Mouse (Mus musculus): ENCODE data around the gene Stk17b. TPM values are rescaled to one million over a fixed set of nuclear protein-coding genes. Genes with fewer than 3 reads are reported as not detected.

The Stk17b gene
- total and polyA plus RNA-seq, 2 experiments = 0.82 to 7.2 TPM

DNA sequence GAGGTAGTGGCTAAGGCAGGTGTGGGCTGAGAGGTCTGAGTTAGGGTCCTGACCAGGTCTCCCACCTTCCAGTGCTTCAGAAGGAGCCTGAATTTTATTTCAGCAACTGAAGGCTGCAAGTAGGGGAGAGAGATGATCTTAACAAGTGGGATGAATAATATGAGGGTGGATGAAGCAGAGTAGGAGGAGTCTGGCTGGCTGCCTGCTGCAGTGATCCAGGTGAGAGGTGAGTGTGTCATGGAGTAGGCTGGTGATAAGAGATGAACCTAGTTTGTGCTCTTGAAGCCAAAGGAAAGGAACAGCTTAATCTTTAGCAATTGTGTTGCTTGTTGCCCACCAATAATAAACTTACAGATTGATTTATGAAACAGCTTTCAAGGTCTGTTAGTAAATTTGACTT is 37.0 kb upstream of the Stk17b start:
- no peaks in the 10 kb centered on the region for H3K4me1 ChIP-seq (ENCODE audit: control insufficient read depth, insufficient read depth, low read length)
- no peaks in the 10 kb centered on the region for H3K36me3 ChIP-seq (ENCODE audit: control insufficient read depth, insufficient read depth, low read length)
- H3K79me2 ChIP-seq (ENCODE audit: control insufficient read depth, insufficient read depth, low read length) = no peaks in the 10 kb centered on the region
- H3K27ac ChIP-seq (replicated peaks; ENCODE audit: insufficient read depth, low read depth, low read length) = no peak overlapping the region
- H3K9ac ChIP-seq (ENCODE audit: low read depth, low read length) = no peak overlapping the region
- peak; percentile 17 for DNase-seq (ENCODE audit: extremely low read depth, low read depth, low spot score)
- no peaks in the 10 kb centered on the region for H3K27me3 ChIP-seq (ENCODE audit: control insufficient read depth, insufficient read depth, low read length)
- no peak overlapping the region for H3K4me3 ChIP-seq (ENCODE audit: insufficient read depth, low read depth, low read length)
- TF ChIP-seq CTCF (IDR thresholded peaks at IDR 0.05; ENCODE audit: low read depth, low read length) (no peak), POLR2A (IDR thresholded peaks at IDR 0.05; ENCODE audit: extremely low read depth, insufficient read depth, low read length) (no peak)

DNA sequence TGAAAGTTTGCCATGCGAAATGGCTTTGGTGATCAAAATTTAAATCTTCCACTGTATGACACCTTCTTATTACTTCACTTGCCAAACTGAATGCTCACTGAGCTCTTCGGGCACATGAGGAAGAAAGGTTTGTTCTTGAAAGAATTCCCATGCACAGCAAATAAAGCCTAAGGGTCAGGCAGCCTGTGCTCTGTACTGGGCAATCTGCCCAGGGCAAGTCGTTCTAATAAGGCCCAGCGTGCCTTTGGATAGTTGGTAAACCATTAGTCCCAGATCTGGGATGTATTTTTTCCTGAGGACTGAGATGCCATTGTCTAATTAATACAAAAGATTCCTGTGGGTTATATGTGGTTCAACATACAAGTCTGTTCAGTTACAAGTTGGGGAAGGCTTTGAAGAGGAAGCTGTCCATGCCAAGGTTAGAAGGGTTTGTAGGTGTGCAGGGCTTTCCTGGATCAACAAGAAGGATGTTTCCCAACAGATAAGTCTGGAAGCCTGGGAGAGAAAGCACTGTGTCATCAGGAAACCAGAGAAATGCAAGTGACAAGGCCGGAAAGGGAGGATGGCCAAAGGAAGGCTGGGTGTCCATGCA is 35.1 kb upstream of the Stk17b start:
- Histone ChIP-seq H3K4me3 (ENCODE audit: insufficient read depth, low read depth, low read length) (no peak overlapping the region), H3K4me1 (ENCODE audit: control insufficient read depth, insufficient read depth, low read length) (no peaks in the 10 kb centered on the region), H3K79me2 (ENCODE audit: control insufficient read depth, insufficient read depth, low read length) (no peaks in the 10 kb centered on the region), H3K9ac (ENCODE audit: low read depth, low read length) (no peak overlapping the region), H3K27me3 (ENCODE audit: control insufficient read depth, insufficient read depth, low read length) (no peaks in the 10 kb centered on the region), H3K27ac (replicated peaks; ENCODE audit: insufficient read depth, low read depth, low read length) (no peak overlapping the region), H3K36me3 (ENCODE audit: control insufficient read depth, insufficient read depth, low read length) (no peaks in the 10 kb centered on the region)
- peak; percentile 17 for DNase-seq (ENCODE audit: extremely low read depth, low read depth, low spot score)
- TF ChIP-seq CTCF (IDR thresholded peaks at IDR 0.05; ENCODE audit: low read depth, low read length) (no peak), POLR2A (IDR thresholded peaks at IDR 0.05; ENCODE audit: extremely low read depth, insufficient read depth, low read length) (no peak)
- WGBS = 33% methylated on average over 5 of the region's 5 CpGs

DNA sequence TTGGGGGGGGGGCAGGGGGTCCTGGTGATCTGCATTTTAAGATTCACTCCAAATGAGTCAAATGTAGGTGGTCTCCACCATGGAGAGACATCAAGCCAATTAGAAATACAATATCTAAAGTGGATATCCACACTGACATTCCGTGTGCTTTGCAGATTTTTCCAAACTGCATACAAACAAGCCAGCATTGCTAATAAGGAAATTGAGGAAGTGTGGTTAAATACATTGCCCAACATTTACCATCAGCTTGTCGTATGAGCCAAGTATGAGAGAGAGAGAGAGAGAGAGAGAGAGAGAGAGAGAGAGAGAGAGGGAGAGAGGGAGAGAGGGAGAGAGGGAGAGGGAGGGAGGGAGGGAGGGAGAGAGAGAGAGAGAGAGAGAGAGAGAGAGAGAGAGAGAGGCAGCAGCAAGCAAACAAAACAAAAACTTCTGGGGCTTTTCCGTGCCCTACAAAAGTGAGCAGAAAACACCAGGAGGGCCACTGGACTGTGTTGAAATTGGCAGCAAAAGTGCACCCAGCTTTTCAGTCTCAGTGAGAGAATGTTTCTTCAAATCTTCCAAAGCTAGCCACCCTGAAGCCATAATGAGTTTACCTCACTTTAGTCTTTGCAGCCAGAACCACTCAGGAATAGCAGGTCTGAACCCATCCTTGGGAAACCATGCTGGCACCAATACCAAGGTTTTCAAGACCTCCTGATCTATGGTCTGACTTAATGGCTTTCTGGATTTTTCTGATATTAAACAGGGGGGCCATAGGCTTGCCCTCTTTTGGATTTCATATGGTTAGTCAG is 33.2 kb upstream of the Stk17b start:
- Histone ChIP-seq H3K79me2 (ENCODE audit: control insufficient read depth, insufficient read depth, low read length) (no peaks in the 10 kb centered on the region), H3K4me3 (ENCODE audit: insufficient read depth, low read depth, low read length) (no peak overlapping the region), H3K27ac (replicated peaks; ENCODE audit: insufficient read depth, low read depth, low read length) (no peak overlapping the region), H3K9ac (ENCODE audit: low read depth, low read length) (no peak overlapping the region), H3K27me3 (ENCODE audit: control insufficient read depth, insufficient read depth, low read length) (no peaks in the 10 kb centered on the region), H3K4me1 (ENCODE audit: control insufficient read depth, insufficient read depth, low read length) (no peaks in the 10 kb centered on the region), H3K36me3 (ENCODE audit: control insufficient read depth, insufficient read depth, low read length) (no peaks in the 10 kb centered on the region)
- 39% methylated on average over 3 of the region's 3 CpGs for WGBS
- peak; percentile 13 for DNase-seq (ENCODE audit: extremely low read depth, low read depth, low spot score)
- TF ChIP-seq CTCF (IDR thresholded peaks at IDR 0.05; ENCODE audit: low read depth, low read length) (no peak), POLR2A (IDR thresholded peaks at IDR 0.05; ENCODE audit: extremely low read depth, insufficient read depth, low read length) (no peak)

DNA sequence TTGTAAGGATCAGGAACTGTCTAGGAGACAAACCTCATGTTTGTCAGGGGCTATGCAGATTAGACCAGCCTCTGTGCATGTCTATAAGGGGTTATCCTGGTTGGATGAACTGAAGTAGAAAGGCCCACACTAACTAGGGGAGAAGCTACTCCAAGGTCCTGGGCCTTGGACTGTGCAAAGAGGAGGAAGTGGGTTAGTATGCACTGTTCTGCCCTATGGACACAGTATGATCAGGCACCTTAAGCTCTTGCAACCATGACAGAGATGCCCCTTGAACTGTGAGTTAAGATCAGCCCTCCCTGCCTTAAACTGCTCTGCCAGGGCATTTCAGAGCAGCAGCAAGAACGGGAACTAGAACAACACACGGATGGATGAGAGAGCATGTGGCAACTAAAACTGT is 31.3 kb upstream of the Stk17b start:
- H3K4me1 ChIP-seq (ENCODE audit: control insufficient read depth, insufficient read depth, low read length) = no peaks in the 10 kb centered on the region
- TF ChIP-seq CTCF (IDR thresholded peaks at IDR 0.05; ENCODE audit: low read depth, low read length) = no peak
- TF ChIP-seq POLR2A (IDR thresholded peaks at IDR 0.05; ENCODE audit: extremely low read depth, insufficient read depth, low read length) = no peak
- H3K9ac ChIP-seq (ENCODE audit: low read depth, low read length) = no peak overlapping the region
- H3K79me2 ChIP-seq (ENCODE audit: control insufficient read depth, insufficient read depth, low read length) = no peaks in the 10 kb centered on the region
- no peak for DNase-seq (ENCODE audit: extremely low read depth, low read depth, low spot score)
- no peak overlapping the region for H3K27ac ChIP-seq (replicated peaks; ENCODE audit: insufficient read depth, low read depth, low read length)
- H3K36me3 ChIP-seq (ENCODE audit: control insufficient read depth, insufficient read depth, low read length) = no peaks in the 10 kb centered on the region
- WGBS = 80% methylated on average over 2 of the region's 2 CpGs
- H3K4me3 ChIP-seq (ENCODE audit: insufficient read depth, low read depth, low read length) = no peak overlapping the region
- H3K27me3 ChIP-seq (ENCODE audit: control insufficient read depth, insufficient read depth, low read length) = no peaks in the 10 kb centered on the region

- Histone ChIP-seq H3K27ac (replicated peaks; ENCODE audit: insufficient read depth, low read depth, low read length) (no peak overlapping the region), H3K36me3 (ENCODE audit: control insufficient read depth, insufficient read depth, low read length) (no peaks in the 10 kb centered on the region), H3K79me2 (ENCODE audit: control insufficient read depth, insufficient read depth, low read length) (no peaks in the 10 kb centered on the region), H3K4me1 (ENCODE audit: control insufficient read depth, insufficient read depth, low read length) (no peaks in the 10 kb centered on the region), H3K27me3 (ENCODE audit: control insufficient read depth, insufficient read depth, low read length) (no peaks in the 10 kb centered on the region), H3K9ac (ENCODE audit: low read depth, low read length) (no peak overlapping the region), H3K4me3 (ENCODE audit: insufficient read depth, low read depth, low read length) (no peak overlapping the region)
- DNase-seq (ENCODE audit: extremely low read depth, low read depth, low spot score) = no peak
- WGBS = 58% methylated on average over 2 of the region's 2 CpGs
- TF ChIP-seq CTCF (IDR thresholded peaks at IDR 0.05; ENCODE audit: low read depth, low read length) (no peak), POLR2A (IDR thresholded peaks at IDR 0.05; ENCODE audit: extremely low read depth, insufficient read depth, low read length) (no peak)
Measured at GRCm38 (mm10) chr1:53814077-53814705, 29.2 kb upstream of the Stk17b start.
